Mouse (Mus musculus): Measurements from ENCODE around the gene Mrps34.

Gene Mrps34

DNA sequence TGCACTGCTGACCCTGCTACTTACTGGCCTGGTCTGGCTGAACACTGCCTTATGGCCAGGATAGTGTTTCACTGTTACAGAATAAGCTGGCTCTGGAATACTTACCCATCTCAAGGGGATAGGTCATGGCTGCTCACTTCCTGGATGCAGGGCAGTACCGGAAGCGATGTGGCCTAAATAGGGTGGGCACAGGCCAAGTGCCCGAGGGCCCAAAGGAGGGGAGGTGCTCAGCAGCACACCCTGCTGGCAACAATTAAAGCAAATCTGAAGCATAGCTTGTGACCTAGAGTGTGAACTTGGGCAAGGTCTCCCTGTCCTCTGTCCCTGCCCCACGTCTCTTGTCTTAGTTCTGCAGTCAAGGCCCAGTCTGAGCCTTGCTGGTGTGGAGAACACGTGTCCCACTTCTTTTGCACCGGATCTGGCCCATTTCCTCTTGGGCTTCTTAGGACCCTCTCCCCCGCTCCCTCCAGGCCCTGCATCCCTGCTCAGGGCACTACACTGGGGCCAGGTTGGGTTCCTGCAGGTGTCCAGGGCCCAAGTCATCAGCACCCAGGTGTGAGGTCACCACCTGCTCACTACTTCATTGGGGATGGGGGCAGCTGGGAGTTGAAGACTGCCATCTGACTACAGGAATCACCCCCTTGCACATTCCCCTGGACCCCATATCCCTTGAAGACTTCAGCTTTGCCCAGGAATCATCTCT is 13.0 kb upstream of the Mrps34 start:
- DNase-seq (ENCODE audit: low spot score in 2 of 2) = no peak

DNA sequence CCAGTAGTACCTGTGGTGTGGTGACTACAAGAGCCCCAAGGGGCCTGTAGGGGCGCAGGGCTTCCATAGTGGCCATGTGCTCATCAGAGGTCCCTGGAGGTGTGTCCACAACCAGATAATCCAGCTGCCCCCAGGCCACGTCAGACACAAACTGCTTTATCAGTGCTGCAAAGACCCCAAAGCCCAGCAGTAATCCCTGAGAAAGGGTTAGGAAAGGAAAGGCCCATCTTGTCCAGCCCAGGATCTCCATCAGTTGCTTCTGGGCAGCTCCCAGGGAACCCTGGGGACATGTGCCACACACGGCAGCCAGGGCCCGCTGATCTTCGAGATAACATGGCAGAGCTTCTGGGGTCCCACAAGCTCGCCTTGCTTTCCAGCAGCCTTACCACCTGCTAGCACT is 10.5 kb upstream of the Mrps34 start:
- DNase-seq (ENCODE audit: low spot score in 2 of 2) = no peak

DNA sequence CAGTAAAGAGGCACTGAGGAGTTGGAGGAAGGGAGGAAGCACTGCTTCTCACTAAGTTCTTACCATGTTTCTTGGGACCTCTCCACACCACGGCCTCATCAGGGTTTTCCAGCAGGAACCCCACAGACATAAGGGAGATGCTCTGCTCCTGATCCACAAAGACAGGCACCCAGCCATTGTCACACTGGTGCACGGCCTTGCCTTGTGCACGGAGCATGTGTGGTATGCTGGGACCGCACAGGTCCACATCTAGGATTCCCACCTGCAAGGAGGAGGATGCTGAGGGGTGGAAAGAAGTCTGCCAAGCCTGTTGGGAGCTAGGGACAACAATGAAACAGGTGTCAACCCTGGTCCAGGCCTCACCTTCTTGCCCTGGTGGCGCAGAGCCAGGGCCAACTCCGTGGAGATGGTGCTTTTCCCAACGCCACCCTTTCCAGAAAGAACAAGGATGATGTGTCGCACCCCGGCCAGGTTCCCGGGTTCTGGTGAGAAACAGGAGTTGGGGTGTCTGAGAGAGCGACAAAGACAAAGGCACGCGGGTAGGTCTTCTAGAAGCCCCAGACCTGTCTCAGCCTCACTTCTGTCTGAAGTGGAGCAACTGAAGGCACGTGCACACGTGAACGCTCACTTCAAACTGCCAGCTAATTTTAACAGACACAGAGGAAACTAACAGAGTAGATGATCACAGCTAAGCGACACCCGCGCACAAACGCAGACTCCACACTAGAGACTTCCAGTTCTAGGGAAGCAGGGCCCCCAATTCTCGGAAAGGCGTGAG is 9.4 kb upstream of the Mrps34 start:
- DNase-seq (ENCODE audit: low spot score in 2 of 2) = no peak

DNA sequence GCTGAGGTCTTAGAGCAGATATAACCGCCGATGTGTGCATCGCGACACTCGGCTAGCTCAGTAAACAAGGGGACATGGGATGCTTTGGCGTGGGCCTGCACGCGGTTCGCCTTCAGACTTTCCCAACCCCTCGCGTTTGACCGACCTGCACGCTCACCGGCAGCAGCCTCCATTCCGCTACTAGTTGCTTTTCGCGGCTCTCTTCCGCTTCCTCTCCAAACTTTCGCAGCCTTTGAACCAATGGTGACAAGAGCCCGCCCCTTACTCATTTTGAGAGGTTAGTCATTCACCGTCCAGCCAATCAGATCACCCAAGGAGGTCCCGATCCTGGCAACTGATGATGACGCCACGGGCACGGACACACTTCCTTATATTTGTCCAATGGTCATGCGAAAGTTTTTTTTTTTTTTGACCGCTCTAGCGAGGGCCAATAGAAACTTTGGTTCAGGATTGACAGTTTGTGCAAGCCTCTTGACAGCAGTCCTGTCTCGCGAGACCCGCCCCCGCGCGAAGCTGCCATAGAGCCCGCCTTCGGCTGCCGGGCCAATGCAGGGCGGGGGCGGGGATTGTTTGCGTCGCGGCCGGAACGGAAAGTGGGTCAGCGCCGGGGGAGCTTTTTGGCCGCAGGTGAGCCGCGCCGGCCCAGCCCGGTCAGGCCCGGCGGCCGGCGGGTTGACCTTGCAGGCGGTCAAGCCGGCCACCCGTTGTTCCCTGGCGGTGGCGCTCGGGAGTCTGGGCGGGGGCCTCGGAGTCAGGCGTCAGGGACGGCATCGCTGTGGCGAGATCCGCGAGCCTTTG is 8.6 kb upstream of the Mrps34 start, which contains the start of the genes Nubp2 and Spsb3:
Nubp2 (minus strand) TSS at position 216 of the 798 bp plus-strand sequence.
Spsb3 (plus strand) TSS at position 510 of the 798 bp plus-strand sequence.
- peak; percentile 97 to 98 for DNase-seq (ENCODE audit: low spot score in 2 of 2)

DNA sequence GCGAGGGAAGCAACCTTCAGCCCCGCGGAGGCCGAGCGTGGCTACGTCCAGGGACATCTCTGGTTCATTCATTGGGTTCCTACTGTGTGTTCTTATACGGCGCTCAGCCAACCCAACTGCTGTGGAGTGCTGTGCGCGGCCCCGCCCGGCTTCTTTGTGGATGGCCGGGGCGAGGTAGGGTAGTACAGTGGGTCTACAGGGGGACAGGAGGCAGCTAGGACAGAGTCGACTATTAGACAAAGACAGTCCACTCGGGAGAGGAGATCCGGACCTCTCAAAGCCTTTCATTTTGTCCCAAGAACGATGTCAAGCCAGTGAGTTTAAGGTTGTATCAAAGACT is 8.0 kb upstream of the Mrps34 start:
- no peak for DNase-seq (ENCODE audit: low spot score in 2 of 2)

DNA sequence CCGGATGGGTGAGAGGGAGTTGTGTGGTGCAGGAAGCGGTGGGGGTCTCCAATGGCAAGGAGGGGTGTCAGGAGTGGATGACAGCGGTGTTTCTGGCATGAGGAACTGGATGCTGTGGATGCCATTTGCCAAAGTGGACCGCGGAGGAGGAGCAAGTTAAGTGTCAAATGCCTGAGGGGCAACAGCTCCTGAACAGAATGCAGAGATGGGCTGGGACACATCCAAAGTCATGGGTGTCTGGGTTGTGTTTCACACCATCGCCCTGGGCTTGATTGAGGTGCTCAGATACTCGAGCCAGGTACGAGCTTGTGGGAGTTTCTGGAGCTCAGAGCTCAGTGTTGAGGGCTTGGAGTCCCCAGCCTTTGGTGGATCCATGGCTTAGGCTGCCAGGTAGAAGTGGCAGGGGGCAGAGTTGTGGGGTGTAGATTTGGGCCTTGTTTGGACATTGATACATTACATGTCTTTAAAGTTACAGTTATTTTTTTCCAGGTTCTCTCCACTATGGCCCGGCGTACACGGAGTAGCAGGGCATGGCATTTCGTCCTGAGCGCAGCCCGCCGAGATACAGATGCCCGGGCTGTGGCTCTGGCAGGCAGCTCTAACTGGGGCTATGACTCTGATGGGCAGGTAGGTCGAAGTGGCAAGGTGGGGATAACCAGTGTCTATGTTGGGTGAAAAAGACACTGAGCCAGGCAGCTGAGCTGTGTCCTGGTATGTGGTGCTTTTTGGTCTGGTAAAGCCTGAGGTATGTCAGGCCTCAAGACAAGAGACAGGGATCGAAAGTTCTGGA is 7.4 kb upstream of the Mrps34 start:
- DNase-seq (ENCODE audit: low spot score in 2 of 2) = no peak

DNA sequence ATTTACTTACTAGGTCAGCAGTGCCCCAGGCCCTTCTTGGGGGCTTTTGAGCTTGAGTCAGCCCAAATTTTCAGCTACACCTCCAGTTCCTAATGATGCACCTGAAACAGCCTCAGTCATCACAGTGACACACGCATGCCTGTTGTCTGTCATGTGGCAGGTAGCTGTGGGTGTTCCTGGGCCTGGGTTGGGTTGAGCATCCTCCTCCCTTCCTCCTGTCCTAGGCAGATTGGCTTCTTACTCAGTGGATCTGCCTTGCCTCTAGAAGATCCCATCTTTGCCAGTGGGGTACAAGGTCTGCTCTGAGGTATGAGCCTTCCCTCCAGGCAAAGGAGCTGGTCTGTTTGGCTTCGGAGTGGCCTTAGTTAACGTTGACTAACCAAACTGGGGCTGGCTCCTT is 6.1 kb upstream of the Mrps34 start:
- no peak for DNase-seq (ENCODE audit: low spot score in 2 of 2)

DNA sequence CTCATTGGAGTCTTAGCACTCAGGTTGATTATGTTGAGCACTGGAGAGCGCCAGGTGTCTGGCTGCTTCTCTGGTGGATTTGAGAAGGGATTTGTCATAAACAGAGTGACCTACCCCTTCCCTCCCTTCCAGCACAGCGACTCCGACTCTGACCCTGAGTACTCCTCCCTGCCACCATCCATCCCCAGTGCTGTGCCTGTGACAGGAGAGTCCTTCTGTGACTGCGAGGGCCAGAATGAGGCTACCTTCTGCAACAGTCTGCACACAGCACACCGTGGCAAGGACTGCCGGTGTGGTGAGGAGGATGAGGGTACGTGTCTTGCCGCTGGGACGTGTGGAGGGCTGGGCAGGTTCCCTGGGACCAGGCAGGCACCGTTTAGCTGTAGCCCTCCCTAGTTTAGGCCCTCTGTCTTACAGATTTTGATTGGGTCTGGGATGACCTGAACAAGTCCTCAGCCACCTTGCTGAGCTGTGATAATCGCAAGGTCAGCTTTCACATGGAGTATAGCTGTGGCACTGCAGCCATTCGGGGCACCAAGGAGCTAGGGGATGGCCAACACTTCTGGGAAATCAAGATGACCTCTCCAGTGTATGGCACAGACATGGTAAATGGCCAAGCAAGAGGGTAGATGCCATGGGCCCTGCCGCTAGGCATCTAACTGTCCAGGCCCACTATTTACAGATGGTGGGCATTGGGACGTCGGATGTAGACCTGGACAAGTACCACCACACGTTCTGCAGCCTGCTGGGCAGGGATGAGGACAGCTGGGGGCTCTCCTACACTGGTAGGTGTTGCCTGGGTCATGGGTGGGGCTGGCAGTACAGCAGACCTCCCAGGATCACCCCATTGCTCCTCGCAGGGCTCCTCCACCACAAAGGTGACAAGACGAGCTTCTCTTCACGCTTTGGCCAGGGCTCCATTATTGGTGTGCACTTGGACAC is 4.5 kb upstream of the Mrps34 start:
- no peak for DNase-seq (ENCODE audit: low spot score in 2 of 2)

DNA sequence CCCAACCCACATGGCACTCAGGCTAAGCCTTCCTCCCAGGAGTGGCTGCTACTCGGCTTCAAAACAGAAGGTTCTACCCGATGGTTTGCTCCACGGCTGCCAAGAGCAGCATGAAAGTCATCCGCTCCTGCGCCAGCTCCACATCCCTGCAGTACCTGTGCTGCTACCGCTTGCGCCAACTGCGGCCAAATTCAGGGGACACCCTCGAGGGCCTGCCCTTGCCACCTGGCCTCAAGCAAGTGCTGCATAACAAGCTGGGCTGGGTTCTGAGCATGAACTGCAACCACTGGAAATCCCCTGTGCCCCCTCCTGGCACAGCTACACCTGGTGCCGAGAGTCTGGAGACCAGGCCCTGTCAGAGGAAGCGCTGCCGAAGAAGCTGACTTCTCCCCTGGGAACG is 3.6 kb upstream of the Mrps34 start:
- DNase-seq (ENCODE audit: low spot score in 2 of 2) = peak in 1 of 2 experiments; percentile 61

DNA sequence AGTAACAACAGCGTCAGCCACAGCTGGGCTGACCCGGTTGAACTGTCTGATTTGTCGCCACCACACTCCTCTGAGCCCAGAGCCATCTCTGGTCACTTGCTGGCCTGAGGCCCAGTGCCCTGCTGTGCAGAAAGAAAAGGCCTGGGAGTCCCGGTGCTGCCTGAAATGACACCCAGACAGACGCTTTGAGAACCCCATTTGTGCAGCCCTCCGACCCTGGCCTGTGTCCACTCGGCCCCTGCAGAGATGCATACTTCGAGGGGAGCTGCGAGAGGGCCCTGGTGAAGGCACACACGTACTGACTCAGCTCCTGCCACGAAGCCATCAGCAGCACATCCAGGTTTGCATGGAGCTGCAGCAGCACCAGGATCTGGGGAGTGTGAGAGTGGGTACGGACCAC is 2.1 kb upstream of the Mrps34 start:
- DNase-seq (ENCODE audit: low spot score in 2 of 2) = no peak

DNA sequence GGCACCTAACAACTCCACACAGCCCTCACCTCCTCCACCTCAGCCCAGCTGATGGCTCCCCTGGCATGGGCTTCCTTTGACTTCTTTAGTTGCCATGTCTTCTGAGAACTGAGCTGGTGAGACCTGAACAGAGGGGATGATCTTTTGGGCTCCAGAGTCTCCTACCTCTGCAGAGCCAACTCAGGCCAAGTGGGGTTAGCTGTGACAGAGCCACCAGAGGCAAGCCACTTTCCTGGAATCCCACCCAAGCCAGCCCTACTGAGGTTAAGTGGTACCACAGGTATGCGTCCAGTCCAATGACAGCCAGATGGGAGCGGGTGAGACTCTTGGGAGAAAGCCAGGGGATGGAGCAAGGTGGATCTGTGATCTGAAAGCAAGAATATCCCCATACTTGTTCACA is 1.6 kb upstream of the Mrps34 start:
- no peak for DNase-seq (ENCODE audit: low spot score in 2 of 2)

DNA sequence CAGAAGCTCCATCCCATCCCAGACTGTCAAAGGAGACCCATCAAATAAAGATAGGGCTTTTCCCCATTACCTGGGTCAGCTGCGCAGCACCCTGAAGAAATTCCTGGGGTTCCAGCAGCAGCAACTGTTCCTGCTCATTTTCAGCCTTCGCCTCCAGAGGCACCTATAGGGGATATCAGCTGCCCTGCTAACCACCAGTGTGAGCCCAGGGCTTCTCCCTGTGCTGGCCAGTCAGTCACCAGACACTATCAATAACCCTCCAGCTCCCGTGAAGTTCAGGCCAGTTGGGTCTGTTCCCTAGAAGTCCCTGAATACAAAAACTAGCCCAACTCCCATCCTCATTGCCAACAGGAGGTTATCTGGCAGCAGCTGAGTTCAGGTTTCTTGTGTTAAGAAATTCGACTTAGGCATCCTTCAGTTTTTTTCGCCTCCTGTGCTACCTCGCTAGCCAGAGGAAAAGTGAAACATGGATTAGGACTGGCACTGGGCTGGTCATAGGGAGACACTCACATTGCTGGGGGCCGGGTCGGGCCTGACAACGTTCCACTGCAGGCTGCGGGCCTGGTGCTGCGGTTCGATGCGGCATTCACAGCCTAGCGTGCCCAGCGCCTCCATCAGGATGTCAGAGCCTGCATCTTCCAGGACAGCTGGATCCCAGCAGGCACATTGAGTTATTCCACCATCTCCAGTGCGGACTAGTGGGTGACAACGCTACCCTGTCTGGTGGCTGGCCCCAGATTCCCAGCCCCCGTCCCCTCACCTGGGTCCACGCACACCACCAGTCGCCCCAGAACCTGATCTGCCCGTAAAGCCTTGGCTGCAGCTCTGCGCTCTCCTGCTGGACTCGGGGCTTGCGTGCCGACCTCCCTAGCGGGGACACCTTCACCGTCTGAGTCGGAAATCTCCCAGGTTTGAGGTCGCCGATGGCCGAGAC is 588 bp upstream of the Mrps34 start:
- DNase-seq (ENCODE audit: low spot score in 2 of 2) = peak in 1 of 2 experiments; percentile 77

DNA sequence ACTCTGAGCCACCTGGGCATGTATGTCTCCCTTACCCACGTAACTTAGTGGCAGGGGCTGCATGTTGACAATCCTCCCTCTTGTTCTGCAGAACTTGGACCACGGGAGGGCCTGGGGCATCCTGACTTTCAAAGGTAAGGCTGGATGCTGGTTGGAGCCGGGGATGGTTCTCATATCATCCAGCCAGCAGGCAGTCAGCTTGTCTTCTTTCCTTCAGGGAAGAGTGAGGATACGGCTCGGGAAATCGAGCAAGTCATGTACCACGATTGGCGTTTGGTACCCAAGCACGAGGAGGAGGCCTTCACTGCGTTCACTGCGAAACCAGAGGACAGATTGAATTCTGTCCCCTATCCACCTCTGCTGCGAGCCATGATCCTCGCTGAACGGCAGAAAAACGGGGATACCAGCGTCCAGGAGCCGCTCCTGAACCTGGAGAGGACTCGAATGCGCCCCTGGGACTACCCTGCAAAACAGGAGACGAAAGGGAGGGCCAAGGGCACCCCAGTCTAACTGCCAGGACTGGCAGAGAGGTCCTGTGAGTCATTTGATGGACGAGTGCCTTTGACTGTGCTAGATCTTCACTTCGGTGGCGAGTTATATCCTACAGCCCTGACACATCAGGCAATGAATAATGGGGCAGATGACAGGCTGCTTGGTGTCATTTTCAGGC is 790 bp downstream of the Mrps34 start:
- peak in 1 of 2 experiments; percentile 72 for DNase-seq (ENCODE audit: low spot score in 2 of 2)

DNA sequence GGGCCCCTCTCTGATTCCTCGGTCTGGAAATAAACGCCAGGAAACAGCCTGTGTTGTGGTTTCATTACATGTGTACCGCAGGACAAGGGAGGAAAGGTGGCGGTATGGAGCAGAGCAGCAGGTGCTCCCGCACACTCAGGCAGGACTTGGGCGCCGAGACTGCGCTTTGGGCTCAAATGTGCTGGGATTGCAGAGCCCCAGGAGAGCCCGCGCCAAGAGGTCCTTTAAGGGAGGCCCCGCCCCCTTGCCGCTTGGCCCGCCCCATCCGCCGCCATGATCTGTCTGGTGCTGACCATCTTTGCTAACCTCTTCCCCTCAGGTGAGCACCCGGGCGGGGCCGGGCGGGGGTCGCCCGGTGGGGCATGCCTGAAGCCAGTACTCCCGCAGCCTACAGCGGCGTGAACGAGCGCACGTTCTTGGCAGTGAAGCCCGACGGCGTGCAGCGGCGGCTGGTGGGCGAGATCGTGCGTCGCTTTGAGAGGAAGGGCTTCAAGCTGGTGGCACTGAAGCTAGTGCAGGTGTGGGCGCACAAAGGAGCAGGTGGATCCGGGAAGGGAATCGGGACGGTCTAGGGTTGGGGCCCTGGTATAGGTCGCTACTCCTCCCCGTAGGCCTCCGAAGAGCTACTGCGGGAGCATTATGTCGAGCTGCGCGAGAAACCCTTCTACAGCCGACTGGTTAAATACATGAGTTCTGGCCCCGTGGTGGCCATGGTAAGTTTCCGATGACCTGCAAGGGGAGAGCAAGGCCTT is 1.5 kb downstream of the Mrps34 start, which contains the start of gene Nme3:
Nme3 (plus strand) TSS at position 260 of the 752 bp plus-strand sequence.
- DNase-seq (ENCODE audit: low spot score in 2 of 2) = peak; percentile 84 to 91

DNA sequence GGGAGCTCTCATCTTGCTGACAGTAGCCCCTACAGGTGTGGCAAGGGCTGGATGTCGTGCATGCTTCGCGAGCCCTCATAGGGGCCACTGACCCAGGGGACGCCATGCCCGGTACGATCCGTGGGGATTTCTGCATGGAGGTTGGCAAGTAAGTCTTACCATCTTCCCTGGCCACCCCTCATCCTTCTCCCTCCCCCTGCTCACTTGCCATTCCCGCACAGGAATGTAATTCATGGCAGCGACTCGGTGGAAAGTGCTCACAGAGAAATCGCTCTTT is 2.0 kb downstream of the Mrps34 start:
- peak in 1 of 2 experiments; percentile 71 for DNase-seq (ENCODE audit: low spot score in 2 of 2)

DNA sequence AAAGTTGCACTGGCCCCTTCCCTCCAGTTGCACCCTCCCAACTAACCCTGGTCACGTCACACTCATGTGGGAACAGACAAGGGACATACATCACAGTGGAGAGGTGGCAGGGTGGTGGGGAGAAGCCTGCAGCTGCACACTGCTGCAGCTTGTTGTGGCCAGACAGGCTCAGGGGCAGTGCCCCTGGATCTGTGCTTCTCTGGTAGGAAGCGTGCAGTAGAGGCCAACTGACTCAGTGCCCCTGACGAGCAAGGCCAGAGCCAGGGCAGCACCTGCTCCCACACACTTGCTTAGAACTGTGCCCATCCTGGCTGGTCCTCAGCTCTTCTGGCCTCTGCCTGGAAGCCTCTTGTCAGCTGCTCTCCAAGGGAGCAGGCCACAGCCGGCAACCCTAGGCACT is 2.7 kb downstream of the Mrps34 start:
- peak in 1 of 2 experiments; percentile 64 for DNase-seq (ENCODE audit: low spot score in 2 of 2)

DNA sequence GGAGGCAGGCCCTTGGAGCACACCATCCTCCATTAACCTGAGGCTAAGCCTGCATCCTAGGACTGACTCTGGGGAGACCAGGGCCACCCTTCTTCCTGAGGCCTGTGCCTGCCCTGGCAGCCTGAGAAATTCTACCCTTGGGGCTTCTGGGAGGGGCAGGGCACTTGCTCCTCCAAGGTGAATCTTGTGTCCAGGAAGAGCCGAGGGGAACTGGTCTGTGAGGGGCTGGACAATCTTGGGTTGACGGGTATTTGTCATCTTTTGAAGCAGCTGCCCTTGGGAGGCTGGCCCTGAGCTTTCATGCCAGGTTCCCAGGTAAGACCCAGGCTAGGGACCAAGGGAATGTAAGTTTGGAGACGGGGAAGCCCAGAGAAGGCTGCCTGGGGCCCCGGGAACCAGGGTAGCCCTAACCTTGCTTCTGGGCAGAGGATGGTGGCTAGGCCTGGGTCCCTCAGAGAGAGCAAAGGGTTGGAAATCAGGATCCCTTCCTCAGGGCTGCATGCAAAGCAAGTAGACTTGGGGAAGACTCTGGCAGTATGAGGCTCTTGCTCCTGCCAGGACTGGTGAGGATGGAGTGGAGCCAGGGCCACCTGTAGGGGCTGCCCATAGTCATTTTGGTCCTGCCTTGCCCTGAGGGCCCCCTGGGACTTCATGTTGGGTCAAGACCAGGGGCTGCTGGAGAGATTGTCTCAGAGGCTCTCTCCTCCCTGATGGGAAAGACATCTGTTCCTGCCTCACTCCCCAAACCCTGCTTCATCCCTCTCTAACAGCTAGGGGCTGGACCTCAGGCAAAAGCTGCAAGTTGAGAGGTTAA is 3.3 kb downstream of the Mrps34 start:
- no peak for DNase-seq (ENCODE audit: low spot score in 2 of 2)

Measured in spleen, postnatal 4 days (tissue).